ENCODE assay signal across 25 mouse cellular contexts in the genomic region with DNA sequence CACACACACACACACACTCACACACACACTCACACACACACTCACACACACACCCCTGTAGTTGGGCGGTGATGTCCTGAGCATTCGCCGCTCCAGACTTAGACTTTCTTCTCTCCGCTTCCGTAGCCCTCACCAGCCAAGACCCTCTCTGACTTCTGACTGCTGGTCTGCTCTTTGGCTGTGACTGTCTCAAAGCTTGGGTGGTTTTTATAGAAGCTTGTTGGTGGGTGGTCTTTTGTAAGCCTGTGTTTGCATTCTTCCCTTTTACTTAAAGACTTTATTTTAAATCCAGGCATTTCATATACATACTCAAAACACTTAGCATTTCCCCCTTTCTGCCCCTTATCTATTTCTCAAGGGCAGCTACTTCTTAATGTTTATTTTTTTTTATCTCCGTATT. TPM values are rescaled to one million over a fixed set of nuclear protein-coding genes. Genes with fewer than 3 reads are reported as not detected.
DNase-seq lines count a peak whose midpoint lies in the region; ATAC-seq and TF ChIP-seq lines count a peak whose summit lies in the region.
"Had no signal": no experiment of that assay in that cellular context is flagged by ENCODE, and none has a peak within 500 bp of the region (broad histone marks: within the 10 kb centered on the region; RNA-seq: fewer than 3 reads in every experiment).

No protein-coding gene starts in this region.

- H3K4me3 ChIP-seq in kidney, embryonic 14.5 days (ENCODE audit: low read length), result no peak overlapping the region
- no peak overlapping the region for H3K4me3 ChIP-seq in kidney, adult 2 months (ENCODE audit: insufficient read depth, low read depth, low read length)
- H3K4me3 ChIP-seq in layer of hippocampus, adult 2 months, result no peak overlapping the region
- no peak overlapping the region for H3K4me3 ChIP-seq in lung, embryonic 16.5 days (ENCODE audit: low read length)
- H3K4me3 ChIP-seq: forebrain, embryonic 10.5 days; forebrain, embryonic 13.5 days; heart, adult 2 months; heart, embryonic 10.5 days; heart, embryonic 13.5 days; hindbrain, embryonic 13.5 days had no signal

- no peaks in the 10 kb centered on the region for H3K9me3 ChIP-seq in kidney, embryonic 14.5 days (ENCODE audit: control insufficient read depth, low read length)
- no peaks in the 10 kb centered on the region for H3K9me3 ChIP-seq in lung, embryonic 16.5 days (ENCODE audit: control insufficient read depth, low read length)
- H3K9me3 ChIP-seq: forebrain, embryonic 10.5 days; forebrain, embryonic 13.5 days; heart, embryonic 10.5 days; heart, embryonic 13.5 days; hindbrain, embryonic 13.5 days had no signal

- no peak for TF ChIP-seq CTCF in kidney, adult 2 months (conservative IDR thresholded peaks at IDR 0.05; ENCODE audit: insufficient read depth, insufficient read length, low read depth, low read length)
- no peak for TF ChIP-seq CTCF in layer of hippocampus, adult 2 months (conservative IDR thresholded peaks at IDR 0.05)

- no peak for DNase-seq in kidney, adult 2 months
- no peak for DNase-seq in layer of hippocampus, adult 2 months (ENCODE audit: low spot score in 2 of 2)
- no peak for DNase-seq in layer of hippocampus, adult 11-12 months (ENCODE audit: low spot score)
- DNase-seq in lung, postnatal 25 days (ENCODE audit: low spot score), result no peak
- DNase-seq: adrenal gland, postnatal 10 days; adrenal gland, postnatal 36 days; B cell, adult 2 months; cerebellum, adult 9-10 months; gastrocnemius, postnatal 10 days; gastrocnemius, postnatal 36 days; heart, adult 2 months; heart, postnatal 14 days; heart, postnatal 4 days had no signal

- no peak for TF ChIP-seq POLR2A in kidney, adult 2 months (IDR thresholded peaks at IDR 0.05; ENCODE audit: low read depth, low read length)

- no peak overlapping the region for H3K4me2 ChIP-seq in kidney, embryonic 14.5 days (replicated peaks; ENCODE audit: low read depth, low read length)
- no peak overlapping the region for H3K4me2 ChIP-seq in lung, embryonic 16.5 days (ENCODE audit: low read depth, low read length)
- H3K4me2 ChIP-seq: forebrain, embryonic 13.5 days; heart, embryonic 13.5 days; hindbrain, embryonic 13.5 days had no signal

- H3K27ac ChIP-seq in kidney, embryonic 14.5 days (ENCODE audit: low read depth, low read length), result peak overlapping the region; percentile 42; the same call in 1 of the 2 replicates
- no peak overlapping the region for H3K27ac ChIP-seq in kidney, adult 2 months (ENCODE audit: insufficient read depth, low read depth, low read length)
- H3K27ac ChIP-seq in layer of hippocampus, adult 2 months, result peak overlapping the region; percentile 78
- H3K27ac ChIP-seq in lung, embryonic 16.5 days (ENCODE audit: low read length), result peak overlapping the region; percentile 37; the same call in 1 of the 2 replicates
- H3K27ac ChIP-seq: forebrain, embryonic 10.5 days; heart, adult 2 months; heart, embryonic 13.5 days had no signal

- ATAC-seq in kidney, embryonic 14.5 days (ENCODE audit: low FRiP score, low TSS enrichment), result no peak
- ATAC-seq in lung, embryonic 16.5 days (ENCODE audit: low read depth), result no peak
- ATAC-seq: forebrain, embryonic 13.5 days; forebrain, embryonic 16.5 days; Patski had no signal

- H3K4me1 ChIP-seq in kidney, embryonic 14.5 days (ENCODE audit: control insufficient read depth, insufficient read depth, low read length), result peaks cover 12% of the 10 kb centered on the region; the same call in 1 of the 2 replicates
- peaks cover 9% of the 10 kb centered on the region; the same call in 1 of the 2 replicates for H3K4me1 ChIP-seq in kidney, adult 2 months (ENCODE audit: control insufficient read depth, insufficient read depth, low read length)
- peaks cover 21% of the 10 kb centered on the region for H3K4me1 ChIP-seq in lung, embryonic 16.5 days (replicated peaks; ENCODE audit: control insufficient read depth, insufficient read depth, low read length)

- H3K27me3 ChIP-seq in kidney, embryonic 14.5 days (ENCODE audit: control insufficient read depth, insufficient read depth, low read length), result no peaks in the 10 kb centered on the region
- H3K27me3 ChIP-seq in kidney, adult 2 months (replicated peaks; ENCODE audit: control insufficient read depth, insufficient read depth, low read length), result no peaks in the 10 kb centered on the region
- H3K27me3 ChIP-seq in lung, embryonic 16.5 days (ENCODE audit: control insufficient read depth, insufficient read depth, low read depth, low read length), result no peaks in the 10 kb centered on the region
- H3K27me3 ChIP-seq: CH12.LX; forebrain, embryonic 13.5 days; heart, embryonic 13.5 days; hindbrain, embryonic 13.5 days; Patski had no signal

- no peak overlapping the region for H3K9ac ChIP-seq in kidney, embryonic 14.5 days (ENCODE audit: low read depth, low read length)
- no peak overlapping the region for H3K9ac ChIP-seq in lung, embryonic 16.5 days (ENCODE audit: low read length)
- H3K9ac ChIP-seq: forebrain, embryonic 13.5 days; heart, embryonic 13.5 days; hindbrain, embryonic 13.5 days had no signal

- 73% methylated on average over 6 of the region's 6 CpGs for WGBS in kidney, embryonic 14.5 days
- whole genome bisulfite sequencing in kidney, adult 2 months, result 84% methylated on average over 6 of the region's 6 CpGs
- 51% methylated on average over 6 of the region's 6 CpGs for WGBS in lung, embryonic 16.5 days

- no peaks in the 10 kb centered on the region for H3K36me3 ChIP-seq in kidney, embryonic 14.5 days (ENCODE audit: control insufficient read depth, insufficient read depth, low read length)
- H3K36me3 ChIP-seq in kidney, adult 2 months (ENCODE audit: control insufficient read depth, insufficient read depth, low read length), result no peaks in the 10 kb centered on the region
- no peaks in the 10 kb centered on the region for H3K36me3 ChIP-seq in lung, embryonic 16.5 days (ENCODE audit: control insufficient read depth, insufficient read depth, low read length)
- H3K36me3 ChIP-seq: G1E; heart, embryonic 13.5 days; hindbrain, embryonic 13.5 days had no signal

RNA-seq across cellular contexts. Expression of gene Serp2, which starts 57.2 kb away (rescaled TPM):
- polyA plus RNA-seq in kidney, embryonic 14.5 days (2014; fragmentation: Nextera tagmentation; extraction: Ambion mirVana), result 15.2 and 16.2 TPM in 2 replicates
- 1.0 and 2.0 TPM in 2 replicates for polyA plus RNA-seq in kidney, adult 2 months (2012; rRNA removed)
- total RNA-seq in layer of hippocampus, adult 2 months (2021), result 100 to 1,000 TPM; 142 to 158 TPM
- 6.3 and 7.2 TPM in 2 replicates for polyA plus RNA-seq in lung, embryonic 16.5 days (2015; fragmentation: Nextera tagmentation; extraction: Ambion mirVana)
- total RNA-seq: CH12.LX; G1E; granulocyte monocyte progenitor cell, adult 5-6 weeks had no signal
- polyA plus RNA-seq: G1E had no signal
